Mouse (Mus musculus): Measurements from ENCODE around the gene Zfp618.

Gene Zfp618

GRCm38 (mm10) chr4:63032581-63033006 lies 67.2 kb downstream of the Zfp618 start:
- DNase-seq, result peak; percentile 71

- DNase-seq, result no peak
These were observed 68.4 kb downstream of the Zfp618 start for GRCm38 (mm10) chr4:63033724-63034123.

GRCm38 (mm10) chr4:63035991-63036390 lies 70.6 kb downstream of the Zfp618 start:
- no peak for DNase-seq

GRCm38 (mm10) chr4:63036790-63037189 lies 71.4 kb downstream of the Zfp618 start:
- no peak for DNase-seq

- no peak for DNase-seq
These were observed 72.2 kb downstream of the Zfp618 start for GRCm38 (mm10) chr4:63037555-63037954.

GRCm38 (mm10) chr4:63038265-63038664 lies 72.9 kb downstream of the Zfp618 start:
- DNase-seq, result no peak

- DNase-seq, result peak; percentile 1
These were observed 73.6 kb downstream of the Zfp618 start for GRCm38 (mm10) chr4:63038937-63039336.

GRCm38 (mm10) chr4:63048606-63049005 lies 83.2 kb downstream of the Zfp618 start:
- DNase-seq, result peak; percentile 2

GRCm38 (mm10) chr4:63049596-63050318 lies 84.4 kb downstream of the Zfp618 start:
- DNase-seq, result peak; percentile 7

GRCm38 (mm10) chr4:63050319-63050676 lies 84.9 kb downstream of the Zfp618 start:
- DNase-seq, result peak; percentile 2

GRCm38 (mm10) chr4:63050949-63051348 lies 85.6 kb downstream of the Zfp618 start:
- DNase-seq, result peak; percentile 6

GRCm38 (mm10) chr4:63051940-63052661 lies 86.7 kb downstream of the Zfp618 start:
- peak; percentile 91 for DNase-seq

GRCm38 (mm10) chr4:63052662-63053033 lies 87.3 kb downstream of the Zfp618 start:
- no peak for DNase-seq

- DNase-seq, result peak; percentile 35
These were observed 89.9 kb downstream of the Zfp618 start for GRCm38 (mm10) chr4:63055216-63055745.

GRCm38 (mm10) chr4:63056641-63057415 lies 91.5 kb downstream of the Zfp618 start:
- peak; percentile 8 for DNase-seq

- DNase-seq, result no peak
These were observed 92.2 kb downstream of the Zfp618 start for GRCm38 (mm10) chr4:63057581-63057980.

GRCm38 (mm10) chr4:63058686-63059085 lies 93.3 kb downstream of the Zfp618 start:
- no peak for DNase-seq

- DNase-seq, result peak; percentile 39
These were observed 95.0 kb downstream of the Zfp618 start for GRCm38 (mm10) chr4:63060358-63060757.

- DNase-seq, result peak; percentile 9
These were observed 96.0 kb downstream of the Zfp618 start for GRCm38 (mm10) chr4:63061411-63061810.

GRCm38 (mm10) chr4:63063360-63063759 lies 98.0 kb downstream of the Zfp618 start:
- no peak for DNase-seq

- peak; percentile 20 for DNase-seq
These were observed 99.5 kb downstream of the Zfp618 start for GRCm38 (mm10) chr4:63064911-63065310.

- DNase-seq, result no peak
These were observed 101.4 kb downstream of the Zfp618 start for GRCm38 (mm10) chr4:63066796-63067195.

GRCm38 (mm10) chr4:63067822-63068221 lies 102.4 kb downstream of the Zfp618 start:
- peak; percentile 62 for DNase-seq
